Comparison of ENCODE assay signal across 9 mouse cellular contexts in genomic region chr2:117123701-117124100, GRCm38 (mm10). TPM values are rescaled to one million over a fixed set of nuclear protein-coding genes. Genes with fewer than 3 reads are reported as not detected.
A peak's percentile ranks its signal among the peaks of the same experiment; 100 is the strongest.
DNase-seq lines count a peak whose midpoint lies in the region; ATAC-seq and TF ChIP-seq lines count a peak whose summit lies in the region.
"Had no signal": no experiment of that assay in that cellular context is flagged by ENCODE, and none has a peak within 500 bp of the region (broad histone marks: within the 10 kb centered on the region; RNA-seq: fewer than 3 reads in every experiment).

No protein-coding gene starts in this region.

- no peak for TF ChIP-seq EP300 in CH12.LX (IDR thresholded peaks at IDR 0.05; ENCODE audit: low read length)
- no peak for TF ChIP-seq EP300 in liver, embryonic 14.5 days (IDR thresholded peaks at IDR 0.05; ENCODE audit: low read depth)

- no peak for ATAC-seq in heart, embryonic 16.5 days (replicated peaks; ENCODE audit: extremely low read depth, insufficient read depth, low FRiP score)
- no peak for ATAC-seq in liver, embryonic 14.5 days (ENCODE audit: insufficient read depth)

- H3K9me3 ChIP-seq in CH12.LX (replicated peaks; ENCODE audit: low read length) = no peaks in the 10 kb centered on the region
- no peaks in the 10 kb centered on the region for H3K9me3 ChIP-seq in heart, embryonic 16.5 days (replicated peaks; ENCODE audit: control insufficient read depth, low read length)
- H3K9me3 ChIP-seq in liver, embryonic 14.5 days (ENCODE audit: control insufficient read depth, low read length) = no peaks in the 10 kb centered on the region

- intact Hi-C loops in gastrocnemius, adult 2 months (cut with DNase I) = loop anchor here (5.0 kb wide), 1 partner anchor 226 kb away; no protein-coding TSS in a partner anchor

- peaks cover 0 to 19% of the 10 kb centered on the region in 2 experiments; a peak in 2 of 4 replicates for H3K4me1 ChIP-seq in CH12.LX (ENCODE audit: control insufficient read depth in 1 of 2, insufficient read depth in 2 of 2)
- peaks cover 18% of the 10 kb centered on the region for H3K4me1 ChIP-seq in heart, embryonic 16.5 days (ENCODE audit: control insufficient read depth, insufficient read depth, low read length)
- peaks cover 0 to 9% of the 10 kb centered on the region in 2 experiments; a peak in 3 of 4 replicates for H3K4me1 ChIP-seq in liver, embryonic 14.5 days (replicated peaks; ENCODE audit: control insufficient read depth in 2 of 2, insufficient read depth in 2 of 2, low read length in 1 of 2)

- H3K27ac ChIP-seq in gastrocnemius, adult 2 months = peak overlapping the region; percentile 17; the same call in 1 of the 2 replicates
- no peak overlapping the region for H3K27ac ChIP-seq in CH12.LX (ENCODE audit: insufficient read depth, low read depth)
- H3K27ac ChIP-seq in heart, embryonic 16.5 days (ENCODE audit: low read length) = no peak overlapping the region
- no peak overlapping the region for H3K27ac ChIP-seq in liver, embryonic 14.5 days

- dilution Hi-C loops in CH12.LX (cut with MboI; ENCODE audit: extremely low pct_ligation_motif_present, extremely low pct_unique_long_range_greater_than_20kb, low sequenced_read_pairs) = no loop called here

- WGBS in heart, embryonic 16.5 days = 32% methylated on average over 3 of the region's 3 CpGs
- 35% methylated on average over 3 of the region's 3 CpGs for WGBS in liver, embryonic 14.5 days (ENCODE audit: insufficient replicate concordance)

- H3K79me2 ChIP-seq in CH12.LX (replicated peaks; ENCODE audit: control insufficient read depth, extremely low read depth, insufficient read depth, poor library complexity, severe bottlenecking) = peaks cover 32% of the 10 kb centered on the region

- H3K4me2 ChIP-seq in CH12.LX (ENCODE audit: insufficient read depth, low read depth, poor library complexity, severe bottlenecking) = peak overlapping the region; percentile 52; the same call in 1 of the 2 replicates
- peak overlapping the region; percentile 57 for H3K4me2 ChIP-seq in heart, embryonic 16.5 days (ENCODE audit: low read depth, low read length)
- H3K4me2 ChIP-seq in liver, embryonic 14.5 days (ENCODE audit: low read depth) = peak overlapping the region; percentile 33

- TF ChIP-seq POLR2A in CH12.LX (IDR thresholded peaks at IDR 0.05; ENCODE audit: low read depth, low read length) = no peak

- no peaks in the 10 kb centered on the region for H3K27me3 ChIP-seq in CH12.LX (replicated peaks)
- H3K27me3 ChIP-seq in heart, embryonic 16.5 days (ENCODE audit: control insufficient read depth, insufficient read depth, low read length) = no peaks in the 10 kb centered on the region
- no peaks in the 10 kb centered on the region for H3K27me3 ChIP-seq in liver, embryonic 14.5 days (ENCODE audit: control insufficient read depth, insufficient read depth, low read length)

- TF ChIP-seq RAD21 in CH12.LX (IDR thresholded peaks at IDR 0.05; ENCODE audit: low read depth, low read length) = no peak

- peaks cover 0 to 5% of the 10 kb centered on the region in 2 experiments for H3K36me3 ChIP-seq in CH12.LX (replicated peaks in 1 of 2; ENCODE audit: control insufficient read depth in 1 of 2, insufficient read depth in 1 of 2, low read length in 1 of 2)
- H3K36me3 ChIP-seq in heart, embryonic 16.5 days (ENCODE audit: control insufficient read depth, insufficient read depth) = no peaks in the 10 kb centered on the region
- H3K36me3 ChIP-seq in liver, embryonic 14.5 days (replicated peaks; ENCODE audit: control insufficient read depth, insufficient read depth, low read depth) = no peaks in the 10 kb centered on the region

- H3K9ac ChIP-seq in CH12.LX (ENCODE audit: insufficient read depth, low read depth) = no peak overlapping the region
- H3K9ac ChIP-seq in heart, embryonic 16.5 days (ENCODE audit: low read length) = peak overlapping the region; percentile 38; the same call in 1 of the 2 replicates
- H3K9ac ChIP-seq in liver, embryonic 14.5 days (replicated peaks) = no peak overlapping the region

- TF ChIP-seq CTCF in gastrocnemius, adult 2 months (IDR thresholded peaks at IDR 0.05) = no peak
- no peak for TF ChIP-seq CTCF in CH12.LX (conservative IDR thresholded peaks at IDR 0.05 in 1 of 2, IDR thresholded peaks at IDR 0.05 in 1 of 2; ENCODE audit: low read depth in 2 of 2, low read length in 2 of 2)
- TF ChIP-seq CTCF in liver, embryonic 14.5 days (IDR thresholded peaks at IDR 0.05; ENCODE audit: low read depth) = no peak

- H3K4me3 ChIP-seq in gastrocnemius, adult 2 months = peak overlapping the region; percentile 82
- peak overlapping the region in 1 of 3 experiments; percentile 80 for H3K4me3 ChIP-seq in CH12.LX (replicated peaks in 1 of 3; ENCODE audit: low read depth in 2 of 3, low read length in 2 of 3, poor library complexity in 1 of 3)
- H3K4me3 ChIP-seq in heart, embryonic 16.5 days (ENCODE audit: low read length) = peak overlapping the region; percentile 31; the same call in 1 of the 2 replicates
- no peak overlapping the region for H3K4me3 ChIP-seq in liver, embryonic 14.5 days (ENCODE audit: insufficient read depth in 1 of 2, low read depth in 2 of 2, low read length in 2 of 2)

- no peak for DNase-seq in gastrocnemius, adult 2 months
- no peak for DNase-seq in gastrocnemius, adult 8-10 months (ENCODE audit: low spot score in 2 of 2)
- DNase-seq in CH12.LX (ENCODE audit: extremely low read depth) (no peak), MN1 (ENCODE audit: low spot score) (no peak)
- DNase-seq in liver, embryonic 14.5 days (ENCODE audit: low read depth in 3 of 3, low spot score in 3 of 3) = no peak
- no peak for DNase-seq in cerebellum, adult 11-12 months
- no peak for DNase-seq in kidney, adult 8-10 months
- DNase-seq: gastrocnemius, postnatal 25 days had no signal

- in situ Hi-C loops in CH12.LX (cut with MboI; ENCODE audit: low pct_ligation_motif_present, low pct_unique_long_range_greater_than_20kb, low sequenced_read_pairs) = loop anchor here (10.0 kb wide), 2 partner anchors 51 to 149 kb away; no protein-coding TSS in a partner anchor

TF ChIP-seq in CH12.LX, 34 proteins besides CTCF, POLR2A, EP300 and RAD21:
- TF ChIP-seq NELFE (IDR thresholded peaks at IDR 0.05; ENCODE audit: low read depth, low read length) (no peak), ZC3H11A (IDR thresholded peaks at IDR 0.05; ENCODE audit: low read depth, low read length) (no peak), NRF1 (IDR thresholded peaks at IDR 0.05; ENCODE audit: low read depth, low read length) (no peak)

RNA-seq across cellular contexts. Expression of gene Spred1, which starts 2.5 kb away (rescaled TPM):
- 1 to 10 TPM; 5.0 to 7.3 TPM for total RNA-seq in gastrocnemius, adult 2 months (2021)
- 1 to 10 TPM; 4.4 to 6.0 (median 5.2) TPM for total RNA-seq in gastrocnemius, adult 8-10 months (2022)
- total RNA-seq in CH12.LX (2012; rRNA removed) (6.9 and 7.0 TPM in 2 replicates), CH12.LX (2014; rRNA removed) (16.5 and 18.1 TPM in 2 replicates)
- polyA plus RNA-seq in CH12.LX (2012; ENCODE audit: insufficient read length, low read depth) = 8.8 and 9.7 TPM in 2 replicates
- 3.7 and 5.2 TPM in 2 replicates for polyA plus RNA-seq in heart, embryonic 16.5 days (2015; fragmentation: Nextera tagmentation; extraction: Ambion mirVana)
- polyA plus RNA-seq in liver, embryonic 14.5 days (2012; rRNA removed) = 1.5 and 2.4 TPM in 2 replicates
- polyA plus RNA-seq in liver, embryonic 14.5 days (2014; fragmentation: Nextera tagmentation; extraction: Ambion mirVana) = 2.7 and 3.4 TPM in 2 replicates

Comparison
In these comparisons a context has a peak if more than half of its experiments do, and no peak if none do; other contexts are left out.
1. H3K4me3 ChIP-seq: peak in gastrocnemius, adult 2 months (single experiment) and heart, embryonic 16.5 days (single experiment); none in liver, embryonic 14.5 days (0 of 2).
2. Peak in every context shown above with its lines, with median percentiles within 50 percentile points of each other: H3K4me2 ChIP-seq.